Mouse (Mus musculus) ES-E14 (cell line): ENCODE data around the gene Tgfbi.

Experiments used
- CHD2 ChIP-seq: IDR thresholded peaks from 2 replicates; pipeline ENCODE4 v1.6.1; 2014; ENCODE audit warnings: mild to moderate bottlenecking, low read depth, low read length, inconsistent platforms
- ZC3H11A ChIP-seq: IDR thresholded peaks from 2 replicates; pipeline ENCODE4 v1.6.1; 2012; ENCODE audit warnings: low read depth, mild to moderate bottlenecking, inconsistent platforms, low read length, borderline replicate concordance

DNA sequence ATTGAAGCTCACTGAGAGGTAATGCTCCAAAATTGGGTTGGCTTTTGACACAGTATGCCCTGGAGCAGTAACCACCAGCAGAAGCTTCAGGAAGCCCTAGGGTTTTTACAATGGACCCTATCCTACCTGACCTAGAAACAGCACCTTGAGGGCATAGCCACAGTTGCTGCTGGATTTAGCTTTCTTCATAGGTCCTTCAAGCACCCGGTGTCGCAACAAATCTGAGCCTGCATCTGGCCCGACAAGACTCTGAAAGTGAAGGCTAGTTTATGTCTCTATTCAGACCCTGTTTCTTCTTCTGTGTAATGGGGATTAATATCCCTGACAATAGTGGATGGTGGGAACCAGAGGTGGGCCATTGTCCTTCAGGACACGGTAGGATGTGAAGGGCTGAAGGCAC lies 68.4 kb downstream of the Tgfbi start:
- TF ChIP-seq ZC3H11A, result no peak
- no peak for TF ChIP-seq CHD2
